ENCODE assay signal across 9 mouse cellular contexts in the genomic region with DNA sequence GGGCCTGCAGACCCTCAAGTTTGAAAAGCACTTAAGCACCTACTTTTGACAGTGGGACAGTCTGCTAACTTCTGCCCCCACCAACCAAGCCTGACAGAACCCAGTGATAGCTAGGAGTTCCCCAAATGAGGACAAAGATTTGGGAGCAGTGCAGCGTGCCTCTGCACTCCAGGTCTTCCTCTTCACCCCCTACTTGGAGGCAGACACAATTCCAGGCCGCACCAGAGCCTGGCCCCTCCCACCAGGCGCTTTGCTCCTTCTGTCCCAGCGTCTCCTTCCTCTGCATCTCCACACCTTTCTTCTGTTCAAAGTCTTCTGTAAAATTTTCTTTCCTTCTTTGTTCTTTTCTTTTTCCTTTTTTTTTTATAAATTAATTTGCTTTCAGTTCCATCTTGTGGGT. TPM values are rescaled to one million over a fixed set of nuclear protein-coding genes. Genes with fewer than 3 reads are reported as not detected.
A peak's percentile ranks its signal among the peaks of the same experiment; 100 is the strongest.
DNase-seq lines count a peak whose midpoint lies in the region; ATAC-seq lines count a peak whose summit lies in the region.
"Had no signal": no experiment of that assay in that cellular context is flagged by ENCODE, and none has a peak within 500 bp of the region (broad histone marks: within the 10 kb centered on the region; RNA-seq: fewer than 3 reads in every experiment).

No protein-coding gene starts in this region.

- H3K36me3 ChIP-seq in kidney, embryonic 16.5 days (ENCODE audit: insufficient read depth, low read length), result peaks cover 55% of the 10 kb centered on the region
- peaks cover 25% of the 10 kb centered on the region for H3K36me3 ChIP-seq in intestine, embryonic 16.5 days (ENCODE audit: control insufficient read depth, insufficient read depth, low read length)

- H3K4me1 ChIP-seq in kidney, embryonic 16.5 days (ENCODE audit: insufficient read depth, low read length), result peaks cover 33% of the 10 kb centered on the region
- H3K4me1 ChIP-seq in intestine, embryonic 16.5 days (ENCODE audit: control insufficient read depth, insufficient read depth, low read length), result peaks cover 25% of the 10 kb centered on the region

- peak; percentile 25 for DNase-seq in cerebellum, adult 8-10 months
- no peak for DNase-seq in cerebellum, adult 18-20 months
- DNase-seq in kidney, postnatal 14 days, result no peak
- peak; percentile 62 for DNase-seq in R1 (ENCODE audit: low read depth, low spot score)
- DNase-seq: lung, postnatal 14 days had no signal

- 61% methylated on average over 4 of the region's 4 CpGs for WGBS in kidney, embryonic 16.5 days
- WGBS in intestine, embryonic 16.5 days, result 40% methylated on average over 4 of the region's 4 CpGs

- no peak overlapping the region for H3K9ac ChIP-seq in kidney, embryonic 16.5 days (replicated peaks; ENCODE audit: low read length)
- H3K9ac ChIP-seq in intestine, embryonic 16.5 days (ENCODE audit: low read depth, low read length), result peak overlapping the region; percentile 27; the same call in 1 of the 2 replicates

- H3K27ac ChIP-seq in kidney, embryonic 16.5 days (ENCODE audit: low read length), result peak overlapping the region; percentile 98
- peak overlapping the region; percentile 98 for H3K27ac ChIP-seq in intestine, embryonic 16.5 days (ENCODE audit: low read length)

- H3K9me3 ChIP-seq in kidney, embryonic 16.5 days (ENCODE audit: low read length), result no peaks in the 10 kb centered on the region
- no peaks in the 10 kb centered on the region for H3K9me3 ChIP-seq in intestine, embryonic 16.5 days (ENCODE audit: control insufficient read depth, low read length)

- no peak for ATAC-seq in kidney, embryonic 16.5 days (ENCODE audit: low FRiP score, low TSS enrichment)
- ATAC-seq in intestine, embryonic 16.5 days, result no peak
- no peak for ATAC-seq in activated CD4-positive, CD25-positive, alpha-beta regulatory T cell, adult 4 months
- ATAC-seq in CD4-positive, CD25-positive, alpha-beta regulatory T cell, adult 4 months, result no peak

- no peaks in the 10 kb centered on the region for H3K27me3 ChIP-seq in kidney, embryonic 16.5 days (ENCODE audit: insufficient read depth, low read length)
- H3K27me3 ChIP-seq in intestine, embryonic 16.5 days (replicated peaks; ENCODE audit: control insufficient read depth, insufficient read depth, low read length), result no peaks in the 10 kb centered on the region

- H3K4me2 ChIP-seq in kidney, embryonic 16.5 days (replicated peaks; ENCODE audit: low read depth, low read length), result no peak overlapping the region
- no peak overlapping the region for H3K4me2 ChIP-seq in intestine, embryonic 16.5 days (ENCODE audit: low read depth, low read length)

- H3K4me3 ChIP-seq in kidney, embryonic 16.5 days (ENCODE audit: low read length), result no peak overlapping the region; the same call in 1 of the 2 replicates
- H3K4me3 ChIP-seq in intestine, embryonic 16.5 days (ENCODE audit: low read length), result peak overlapping the region; percentile 9; the same call in 1 of the 2 replicates

RNA-seq across cellular contexts. Expression of a gene that starts 4.2 kb away (rescaled TPM):
- polyA plus RNA-seq in kidney, embryonic 16.5 days (2015; fragmentation: Nextera tagmentation; extraction: Ambion mirVana), result 1,255 and 1,413 TPM in 2 replicates
- 1,841 and 1,876 TPM in 2 replicates for polyA plus RNA-seq in intestine, embryonic 16.5 days (2015; fragmentation: Nextera tagmentation; extraction: Ambion mirVana)
- polyA plus RNA-seq in activated CD4-positive, CD25-positive, alpha-beta regulatory T cell, adult 4 months (2017; shearing (Covaris generic)), result 1,000 to 10,000 TPM; 1,113 TPM
- 100 to 1,000 TPM; 937 to 954 TPM for polyA plus RNA-seq in CD4-positive, CD25-positive, alpha-beta regulatory T cell, adult 4 months (2017; shearing (Covaris generic))

RNA-seq across cellular contexts. Expression of a gene that starts 8.7 kb away (rescaled TPM):
- polyA plus RNA-seq in kidney, embryonic 16.5 days (2015; fragmentation: Nextera tagmentation; extraction: Ambion mirVana), result 4.2 and 5.7 TPM in 2 replicates
- 2.8 TPM in 2 replicates for polyA plus RNA-seq in intestine, embryonic 16.5 days (2015; fragmentation: Nextera tagmentation; extraction: Ambion mirVana)
- polyA plus RNA-seq in activated CD4-positive, CD25-positive, alpha-beta regulatory T cell, adult 4 months (2017; shearing (Covaris generic)), result 1 to 10 TPM; 2.0 to 6.9 TPM
- 1 to 10 TPM; 4.3 to 5.4 TPM for polyA plus RNA-seq in CD4-positive, CD25-positive, alpha-beta regulatory T cell, adult 4 months (2017; shearing (Covaris generic))

RNA-seq across cellular contexts. Expression of a gene that starts 30.7 kb away (rescaled TPM):
- polyA plus RNA-seq in kidney, embryonic 16.5 days (2015; fragmentation: Nextera tagmentation; extraction: Ambion mirVana), result 64.5 and 75.9 TPM in 2 replicates
- 46.6 and 51.1 TPM in 2 replicates for polyA plus RNA-seq in intestine, embryonic 16.5 days (2015; fragmentation: Nextera tagmentation; extraction: Ambion mirVana)
- polyA plus RNA-seq in activated CD4-positive, CD25-positive, alpha-beta regulatory T cell, adult 4 months (2017; shearing (Covaris generic)), result 10 to 100 TPM; 53.8 to 54.8 TPM
- polyA plus RNA-seq in CD4-positive, CD25-positive, alpha-beta regulatory T cell, adult 4 months (2017; shearing (Covaris generic)), result 10 to 100 TPM; 45.7 to 62.7 TPM

RNA-seq across cellular contexts. Expression of a gene that starts 35.9 kb away (rescaled TPM):
- 23.2 and 24.2 TPM in 2 replicates for polyA plus RNA-seq in kidney, embryonic 16.5 days (2015; fragmentation: Nextera tagmentation; extraction: Ambion mirVana)
- polyA plus RNA-seq in intestine, embryonic 16.5 days (2015; fragmentation: Nextera tagmentation; extraction: Ambion mirVana), result 24.4 and 25.7 TPM in 2 replicates
- polyA plus RNA-seq in activated CD4-positive, CD25-positive, alpha-beta regulatory T cell, adult 4 months (2017; shearing (Covaris generic)), result 10 to 100 TPM; 77.5 to 80.7 TPM
- polyA plus RNA-seq in CD4-positive, CD25-positive, alpha-beta regulatory T cell, adult 4 months (2017; shearing (Covaris generic)), result 10 to 100 TPM; 68.4 to 84.4 TPM

RNA-seq across cellular contexts. Expression of a gene that starts 57.8 kb away (rescaled TPM):
- 16.2 and 16.6 TPM in 2 replicates for polyA plus RNA-seq in kidney, embryonic 16.5 days (2015; fragmentation: Nextera tagmentation; extraction: Ambion mirVana)
- polyA plus RNA-seq in intestine, embryonic 16.5 days (2015; fragmentation: Nextera tagmentation; extraction: Ambion mirVana), result 13.3 and 13.6 TPM in 2 replicates
- polyA plus RNA-seq in activated CD4-positive, CD25-positive, alpha-beta regulatory T cell, adult 4 months (2017; shearing (Covaris generic)), result 10 to 100 TPM in 1 of 2 experiments, 1 to 10 TPM in 1; 6.4 to 10.1 TPM
- 10 to 100 TPM in 1 of 2 experiments, 1 to 10 TPM in 1; 9.2 to 11.8 TPM for polyA plus RNA-seq in CD4-positive, CD25-positive, alpha-beta regulatory T cell, adult 4 months (2017; shearing (Covaris generic))

Comparison
In these comparisons a context has a peak if more than half of its experiments do, and no peak if none do; other contexts are left out.
1. DNase-seq: peak in cerebellum, adult 8-10 months (single experiment) and R1 (single experiment); none in cerebellum, adult 18-20 months (0 of 2) and kidney, postnatal 14 days (single experiment).